Mouse (Mus musculus) kidney, adult 18-20 months (tissue): ENCODE data around the gene Fam13c.
A peak's percentile ranks its signal among the peaks of the same experiment; 100 is the strongest.
"Not testable (repeated sequence)": the region's sequence is repeated elsewhere in the genome, so short reads cannot be mapped to it uniquely, and the experiment has no call there.

ENCODE experiments used
- DNase-seq: peaks from one replicate; pipeline ENCODE4 v3.0.0; 2021

The Fam13c gene

DNA sequence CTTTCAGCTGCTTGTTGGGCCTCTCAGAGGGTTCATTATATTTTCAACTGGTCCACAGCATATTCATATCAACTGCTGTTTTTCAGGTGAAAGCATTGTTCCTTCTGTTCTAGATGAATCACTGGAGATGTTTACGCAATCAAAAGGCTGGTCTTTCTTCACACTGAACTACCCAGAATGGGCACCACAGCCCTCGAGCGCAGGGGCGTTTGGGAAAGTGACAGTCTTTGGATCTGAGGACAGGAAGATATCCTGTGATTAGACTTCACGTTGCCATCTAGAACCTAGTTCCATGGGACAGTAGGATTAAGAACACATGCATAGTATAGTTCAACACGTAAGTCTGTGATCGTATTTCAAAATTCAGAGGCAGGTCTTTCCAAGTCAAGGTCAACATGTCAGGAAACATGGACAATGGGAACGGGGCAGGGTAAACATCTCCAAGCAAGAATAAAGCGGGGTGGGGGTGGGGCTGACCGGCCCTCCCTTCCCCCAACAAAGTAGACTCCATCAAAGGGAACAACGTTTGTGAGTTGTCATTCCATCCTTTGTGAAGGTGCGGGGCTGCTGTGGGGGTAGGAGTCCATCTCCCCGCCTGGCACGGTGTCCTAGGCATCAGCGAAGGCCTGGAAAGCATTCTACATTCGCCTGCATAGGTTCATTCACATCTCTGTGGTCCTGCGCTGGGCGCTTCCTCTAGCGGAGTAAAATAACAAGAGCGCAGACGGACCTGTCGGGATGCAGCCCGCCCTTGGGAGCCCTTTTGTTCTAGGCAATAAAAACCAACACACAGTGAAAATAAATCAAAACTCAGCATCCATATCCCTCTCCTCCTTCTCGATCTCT is at the start of gene Fam13c:
TSS of gene Fam13c (plus strand) at position 806 of the 846 bp plus-strand sequence.
- DNase-seq, result peak; percentile 15

DNA sequence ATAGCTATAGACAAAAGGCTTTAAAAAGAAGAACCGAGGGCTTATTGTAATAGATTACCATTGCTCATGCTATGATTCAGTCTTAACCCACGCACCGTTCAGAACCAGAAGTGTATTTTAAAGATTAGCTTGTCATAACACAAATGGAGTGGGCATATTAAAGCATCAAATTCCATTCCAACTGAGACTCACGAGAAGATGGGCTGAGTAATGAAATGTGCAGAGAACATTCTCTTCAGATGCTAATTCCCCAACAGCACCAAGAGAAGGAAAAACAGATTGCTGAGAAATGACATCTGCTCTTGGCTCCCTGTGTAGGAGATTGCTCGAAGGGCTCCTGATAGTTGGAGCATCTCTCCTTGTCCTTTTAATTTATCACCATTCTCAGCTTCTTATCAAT is 44.4 kb upstream of the Fam13c start:
- DNase-seq, result no peak

DNA sequence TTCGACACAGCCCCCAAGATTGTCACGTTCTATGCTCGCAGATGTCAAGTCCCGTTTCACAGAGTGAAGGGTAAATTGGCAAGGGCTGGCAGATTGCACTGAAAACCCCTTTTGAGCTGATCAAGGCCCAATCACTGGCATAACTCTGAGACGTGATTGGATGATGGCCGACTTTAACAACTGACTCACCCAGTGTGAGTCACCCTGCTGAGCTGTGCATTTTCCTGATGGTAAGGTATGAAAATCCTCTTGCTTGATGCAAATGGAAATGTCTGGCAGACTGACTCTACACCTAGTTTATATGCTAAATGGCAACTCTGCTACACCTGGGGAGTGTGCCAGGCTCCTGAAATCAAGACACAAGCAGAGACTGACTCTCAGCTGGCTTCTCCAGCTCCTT is 42.1 kb upstream of the Fam13c start:
- no peak for DNase-seq

DNA sequence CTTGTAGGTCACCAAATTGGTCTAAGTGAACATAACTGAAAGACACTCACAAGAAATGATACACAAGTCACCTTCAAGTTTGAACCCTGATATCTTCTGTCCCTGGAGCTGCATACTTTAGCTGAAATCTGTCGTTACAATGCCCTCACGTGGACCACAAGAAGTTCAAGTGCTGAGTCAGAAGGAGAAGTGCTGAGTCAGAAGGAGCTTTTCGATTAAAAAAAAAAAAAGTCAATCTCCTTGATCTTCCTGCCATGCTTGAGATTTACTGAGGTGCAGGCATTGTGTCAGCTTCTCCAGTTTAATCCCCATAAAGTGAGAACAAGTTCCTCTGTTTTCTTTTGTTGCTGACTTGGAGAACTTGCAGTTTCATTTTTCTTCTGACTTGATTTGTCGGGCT is 38.3 kb upstream of the Fam13c start:
- no peak for DNase-seq

DNA sequence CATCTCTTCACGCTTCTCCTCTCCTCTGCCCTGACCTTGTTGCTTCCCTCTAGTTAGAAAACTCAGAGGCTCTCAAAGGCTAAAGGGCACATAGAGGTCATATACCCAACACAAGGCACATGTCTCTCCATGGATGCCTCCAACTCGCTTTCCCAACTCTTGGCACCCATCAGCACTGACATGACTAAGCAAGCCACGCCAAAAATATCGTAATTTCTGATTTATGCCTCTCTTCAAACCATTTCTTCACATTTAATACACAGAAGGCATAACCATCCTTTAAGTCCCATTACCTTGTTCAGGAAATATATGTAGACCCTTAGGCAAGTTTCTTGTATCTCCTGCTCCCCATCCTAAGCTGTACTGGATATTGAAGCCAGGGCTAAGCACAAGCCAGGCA is 37.6 kb upstream of the Fam13c start:
- DNase-seq, result no peak

DNA sequence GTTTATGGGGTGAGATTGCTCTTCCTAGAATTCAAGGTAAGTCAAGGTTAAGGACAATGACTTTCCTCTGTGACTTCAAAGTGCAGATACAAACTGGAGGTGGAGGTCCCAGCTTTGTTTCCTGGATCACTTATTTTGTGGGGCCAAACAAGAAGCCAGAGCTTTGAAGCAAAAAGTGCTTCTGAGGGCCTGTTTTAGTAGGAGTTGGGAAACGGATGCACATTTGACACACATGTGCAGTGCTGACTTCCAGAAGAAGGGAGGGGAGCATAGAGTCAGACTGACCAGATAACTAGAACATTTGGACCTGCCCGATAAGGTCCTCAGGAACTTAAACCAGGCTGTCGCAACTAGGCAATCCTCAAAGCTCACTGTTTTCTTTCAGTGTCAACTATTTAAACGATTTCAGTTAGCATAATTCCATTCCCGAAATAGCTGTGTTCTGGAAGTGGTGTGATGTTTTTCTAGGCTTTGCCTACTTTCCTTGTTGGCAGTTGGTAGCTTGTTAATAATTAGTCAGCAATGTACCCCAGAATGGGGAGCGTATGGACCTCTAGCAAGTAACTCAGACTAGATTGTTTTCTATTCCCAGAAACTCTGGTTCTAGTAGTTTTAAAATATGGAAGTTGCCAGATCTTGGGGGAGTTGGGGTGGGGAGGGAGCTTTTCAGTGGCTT is 22.3 kb upstream of the Fam13c start:
- peak; percentile 26 for DNase-seq

DNA sequence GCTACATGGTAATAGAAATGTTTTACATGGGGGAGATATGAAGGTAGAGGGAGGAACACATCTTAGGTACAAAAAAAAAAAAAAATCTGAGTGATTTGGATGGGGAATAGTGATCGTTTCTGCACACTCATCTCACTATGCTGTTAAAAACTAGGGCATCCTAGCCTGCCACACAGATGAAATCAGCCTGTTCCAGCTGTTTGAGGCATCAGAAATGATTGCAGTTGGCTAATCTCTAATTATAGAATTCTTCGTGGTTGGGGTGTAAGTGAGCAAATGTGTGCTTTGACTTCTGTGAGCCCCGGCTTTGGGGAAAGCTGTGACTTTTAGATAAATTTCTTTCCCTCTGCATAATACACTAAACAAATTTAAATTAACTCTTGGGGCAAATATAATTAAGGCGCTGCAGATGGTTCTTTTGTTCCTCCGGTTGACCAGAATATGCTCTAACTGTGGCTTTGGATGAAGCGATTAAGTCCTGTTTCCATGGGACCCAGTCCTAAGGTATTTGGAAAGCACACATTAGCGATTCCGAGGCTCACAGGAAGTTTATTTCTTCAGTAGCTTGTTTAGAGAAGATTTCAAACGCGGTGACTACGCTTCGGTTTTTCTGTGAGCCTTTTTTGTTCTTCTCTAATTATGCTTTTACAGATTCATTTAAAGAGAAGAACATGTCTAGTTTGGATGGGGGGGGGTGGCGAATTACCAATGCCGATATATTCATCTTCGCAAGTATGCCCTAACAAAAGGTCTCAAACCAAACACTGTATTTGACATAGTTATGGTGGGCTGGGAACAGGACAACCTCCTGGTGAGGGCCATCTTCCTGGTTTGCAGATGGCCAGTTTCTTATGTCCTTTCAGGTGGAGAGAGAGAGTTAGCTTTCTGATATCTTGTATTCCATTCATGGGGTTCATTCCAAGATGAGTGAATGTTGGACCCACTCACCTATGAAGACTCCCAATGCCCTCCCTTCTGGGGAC is 20.7 kb upstream of the Fam13c start:
- no peak for DNase-seq

DNA sequence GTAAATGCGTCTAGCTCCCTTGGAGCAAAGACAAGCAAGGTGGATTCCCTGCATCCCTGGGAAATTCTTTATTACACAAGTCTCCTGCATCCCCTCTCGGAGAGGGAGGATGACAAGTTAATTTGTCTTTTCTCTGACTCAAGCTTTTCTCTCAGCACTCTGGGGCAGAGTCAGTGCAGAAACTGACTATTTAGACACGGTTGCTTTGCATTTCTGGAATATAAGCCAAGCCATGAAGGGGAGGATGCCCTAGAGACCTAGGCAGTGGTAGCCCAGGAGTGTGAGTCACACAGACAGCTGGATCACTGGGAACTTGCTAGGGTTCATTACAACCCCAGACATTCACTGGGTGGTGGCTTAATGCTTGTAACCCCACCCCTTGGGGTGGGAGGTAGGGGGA is 13.9 kb upstream of the Fam13c start:
- no peak for DNase-seq

DNA sequence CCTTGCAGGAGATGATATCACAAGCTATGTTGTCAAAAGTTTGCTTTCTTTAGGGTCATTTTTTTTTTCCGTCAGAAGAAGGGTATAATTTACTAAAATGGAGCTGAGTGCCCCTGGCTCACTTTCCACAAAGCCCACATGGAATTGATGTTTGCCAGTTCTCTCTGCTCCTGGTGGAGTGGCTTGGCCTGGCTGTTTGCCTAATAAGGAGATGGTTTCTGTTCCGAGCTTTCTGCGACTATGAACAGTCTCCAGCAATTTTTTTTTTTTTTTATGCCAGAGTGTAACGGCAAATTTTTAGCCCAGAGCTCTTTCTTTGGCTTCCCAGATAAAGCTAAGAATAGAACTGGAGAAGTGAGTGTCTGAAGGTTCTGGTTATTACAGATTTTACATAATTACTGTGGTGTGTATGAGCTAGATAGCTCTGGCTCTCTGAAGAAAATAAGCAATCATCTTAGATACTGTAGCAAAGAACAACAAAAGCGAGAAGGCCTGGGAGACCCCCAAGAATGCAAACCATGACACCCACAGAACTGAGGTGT is 12.1 kb upstream of the Fam13c start:
- DNase-seq, result no peak

DNA sequence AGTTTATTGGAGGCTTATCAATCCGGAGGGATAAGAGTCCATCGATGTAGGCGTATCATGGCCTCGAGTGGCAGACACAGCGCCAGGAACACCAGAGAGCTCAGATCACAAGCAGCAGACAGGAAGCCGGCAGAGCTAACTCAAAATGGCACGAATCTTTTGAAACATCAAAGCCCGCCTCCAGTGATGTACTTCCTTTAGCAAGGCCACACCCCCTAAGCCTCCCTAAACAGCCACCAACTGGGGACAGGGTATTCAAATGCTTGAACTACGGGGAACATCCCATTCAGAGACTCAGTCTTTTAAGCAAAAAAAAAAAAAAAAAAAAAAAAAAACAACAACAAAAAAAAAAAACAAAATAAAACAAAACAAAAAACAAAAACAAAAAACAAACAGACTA is 10.9 kb upstream of the Fam13c start:
- DNase-seq, result no peak

DNA sequence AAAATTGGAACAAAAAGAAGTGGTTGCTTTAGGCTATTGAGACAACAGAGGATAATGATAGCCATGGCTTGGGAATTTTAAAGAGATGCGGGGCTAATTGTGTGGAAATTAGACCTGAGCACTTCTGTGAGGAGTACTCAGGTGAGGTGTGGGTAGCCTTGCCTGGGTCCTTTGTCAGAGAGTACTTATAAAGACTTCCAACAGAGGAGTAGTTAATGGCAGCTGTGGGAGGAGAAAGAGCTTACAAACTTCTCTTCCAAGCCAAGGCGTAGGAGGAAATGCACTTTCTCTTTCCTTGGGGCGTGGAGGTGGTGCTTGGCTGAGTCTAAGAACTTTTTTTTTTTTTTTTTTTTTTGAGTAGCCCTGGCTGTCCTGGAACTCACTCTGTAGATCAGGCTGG is 6.9 kb upstream of the Fam13c start:
- DNase-seq, result no peak

DNA sequence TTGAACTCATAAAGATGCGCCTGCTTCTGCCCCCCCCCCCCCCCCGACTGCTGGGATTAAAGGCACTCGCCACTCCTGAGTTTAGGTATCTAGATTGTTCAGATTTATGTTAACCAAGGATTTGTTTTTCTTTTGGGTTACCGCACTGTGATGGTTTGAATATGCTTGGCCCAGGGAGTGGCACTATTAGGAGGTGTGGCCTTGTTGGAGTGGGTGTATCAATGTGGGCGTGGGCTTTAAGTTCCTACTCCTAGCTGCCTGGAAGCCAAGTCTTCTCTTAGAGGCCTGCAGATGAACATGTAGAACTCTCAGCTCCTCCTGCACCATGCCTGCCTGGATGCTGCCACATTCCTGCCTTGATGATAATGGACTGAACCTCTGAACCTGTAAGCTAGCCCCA is 6.5 kb upstream of the Fam13c start:
- DNase-seq, result not testable (repeated sequence)

DNA sequence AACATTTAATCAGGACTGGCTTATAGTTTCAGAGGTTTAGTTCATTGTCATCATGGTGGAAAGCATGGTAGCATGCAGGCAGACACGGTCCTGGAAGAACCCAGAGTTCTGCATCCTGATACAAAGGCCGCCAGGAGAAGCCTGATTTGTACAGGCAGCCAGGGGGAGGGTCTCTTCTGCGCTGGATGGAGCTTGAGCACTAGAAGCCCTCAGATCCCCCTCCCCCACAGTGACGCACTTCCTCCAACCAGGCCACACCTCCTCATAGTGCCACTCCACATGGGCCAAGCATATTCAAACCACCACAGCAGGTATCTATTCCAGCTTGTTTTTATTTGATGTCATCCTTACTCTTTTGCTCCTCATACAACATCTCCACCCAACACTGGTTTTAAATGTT is 3.6 kb upstream of the Fam13c start:
- DNase-seq, result no peak

DNA sequence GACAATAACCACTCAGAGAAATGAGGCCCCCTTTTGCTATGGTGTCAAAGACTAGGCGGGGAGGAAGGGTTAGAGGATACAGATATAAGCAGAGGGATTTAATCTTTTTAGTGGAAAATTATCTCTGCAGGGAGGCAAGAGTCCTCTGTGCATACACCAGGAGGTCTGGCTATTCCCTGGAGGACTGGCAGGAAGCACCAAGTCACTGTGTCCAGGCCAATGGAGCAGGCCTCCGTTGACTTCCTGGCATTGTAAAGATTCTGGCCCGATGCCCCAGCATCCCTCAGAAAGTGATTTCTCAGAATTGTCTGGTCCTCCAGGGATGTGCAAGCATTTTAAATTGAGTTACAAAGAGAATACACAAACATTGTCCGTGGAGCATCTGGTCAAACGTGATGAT is 3.0 kb upstream of the Fam13c start:
- peak; percentile 66 for DNase-seq

DNA sequence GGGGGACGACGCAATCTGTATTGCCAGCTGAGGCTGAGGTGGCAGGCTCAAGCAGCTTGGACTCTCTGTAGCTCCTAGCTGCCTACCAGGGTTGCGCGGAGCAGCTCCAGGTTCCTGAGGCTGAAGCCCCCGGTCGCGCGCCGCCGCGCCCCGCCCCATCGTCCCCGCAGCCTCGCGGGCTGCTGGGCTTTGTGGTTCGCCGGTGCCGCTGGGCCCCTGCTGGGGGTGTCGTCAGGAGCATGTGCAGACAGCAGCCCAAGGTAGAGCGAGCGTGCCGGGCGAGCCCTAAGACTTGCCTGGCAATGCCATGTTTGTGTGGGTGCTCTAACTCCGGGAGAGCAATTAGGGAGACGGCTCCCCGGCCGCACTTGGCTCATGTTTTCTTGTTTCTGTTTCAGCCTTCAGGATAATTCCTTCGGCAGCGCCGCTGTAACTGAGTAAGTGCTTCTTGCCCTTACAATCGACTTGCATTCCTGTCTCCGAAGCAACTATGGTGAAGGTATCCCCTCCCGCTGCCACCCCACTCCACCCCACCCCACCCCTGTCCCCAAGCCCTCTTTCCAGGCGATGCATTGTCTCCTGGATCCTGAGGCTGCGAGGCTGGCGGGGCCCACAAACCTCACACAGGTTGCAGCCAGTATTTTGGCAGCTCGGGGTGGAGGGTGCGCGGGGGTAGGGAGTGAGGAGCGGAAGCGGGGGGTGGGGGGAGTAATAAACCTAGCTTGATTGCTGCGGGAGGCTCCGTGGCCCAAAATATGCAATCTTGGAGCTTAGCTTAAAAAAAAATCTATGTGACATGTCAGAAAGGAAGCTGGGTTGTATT is 569 bp downstream of the Fam13c start:
- peak; percentile 64 for DNase-seq

DNA sequence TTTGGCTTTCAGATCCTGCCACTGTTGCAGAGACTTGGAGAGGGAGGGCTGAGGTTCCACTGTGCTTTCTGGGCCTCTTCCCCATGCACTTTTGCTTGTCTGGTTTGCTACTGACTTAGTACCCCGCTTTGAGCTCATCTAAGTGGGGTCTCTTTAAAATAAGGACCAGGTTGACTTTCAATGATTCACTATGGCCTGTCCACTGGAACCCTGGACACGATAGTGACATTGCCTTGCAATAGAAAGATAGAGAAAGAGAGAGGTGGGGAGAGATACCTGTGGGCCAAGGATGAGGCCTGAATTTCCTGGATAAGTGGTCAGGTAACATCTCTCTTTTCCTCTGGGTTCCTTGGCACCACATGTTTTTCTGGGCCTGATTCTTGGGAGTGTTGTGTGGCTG is 1.9 kb downstream of the Fam13c start:
- no peak for DNase-seq

DNA sequence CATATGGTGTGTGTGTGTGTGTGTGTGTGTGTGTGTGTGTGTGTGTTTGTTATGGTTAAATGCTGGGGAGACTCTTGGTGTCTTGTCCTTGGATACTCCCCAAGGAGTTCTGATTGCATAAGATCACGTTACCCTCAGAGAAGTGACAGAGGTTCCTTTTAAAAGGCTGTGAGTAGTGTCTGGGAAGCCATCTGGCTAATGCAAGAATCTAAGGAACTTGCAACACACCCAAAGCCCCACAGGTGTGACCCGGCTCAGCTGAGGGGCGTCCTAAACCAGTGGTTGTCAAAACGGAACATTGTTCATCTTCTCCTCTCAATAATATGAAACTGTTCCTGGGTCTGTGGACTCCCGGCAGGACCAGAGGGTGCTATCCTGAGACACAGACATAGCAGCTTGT is 2.3 kb downstream of the Fam13c start:
- no peak for DNase-seq

DNA sequence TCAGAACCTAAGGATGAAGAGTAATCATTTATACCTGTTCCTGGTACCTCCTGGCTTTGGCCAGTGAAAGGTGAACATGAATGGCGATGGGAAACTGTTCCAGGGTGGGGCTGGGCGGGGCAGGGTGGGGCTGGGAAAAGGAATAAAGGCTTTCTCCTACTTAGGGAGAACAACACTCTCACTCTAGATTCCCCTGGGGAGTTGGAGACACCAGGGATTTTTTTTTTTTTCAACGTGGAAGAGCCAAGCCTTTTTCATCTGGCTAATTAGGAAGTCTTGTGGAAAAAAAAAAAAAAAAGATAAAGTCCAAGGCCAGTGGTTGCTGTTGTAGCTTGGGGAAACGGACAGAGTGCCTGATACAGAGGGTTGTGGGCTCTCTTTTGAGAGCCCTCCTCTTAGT is 7.5 kb downstream of the Fam13c start:
- no peak for DNase-seq

DNA sequence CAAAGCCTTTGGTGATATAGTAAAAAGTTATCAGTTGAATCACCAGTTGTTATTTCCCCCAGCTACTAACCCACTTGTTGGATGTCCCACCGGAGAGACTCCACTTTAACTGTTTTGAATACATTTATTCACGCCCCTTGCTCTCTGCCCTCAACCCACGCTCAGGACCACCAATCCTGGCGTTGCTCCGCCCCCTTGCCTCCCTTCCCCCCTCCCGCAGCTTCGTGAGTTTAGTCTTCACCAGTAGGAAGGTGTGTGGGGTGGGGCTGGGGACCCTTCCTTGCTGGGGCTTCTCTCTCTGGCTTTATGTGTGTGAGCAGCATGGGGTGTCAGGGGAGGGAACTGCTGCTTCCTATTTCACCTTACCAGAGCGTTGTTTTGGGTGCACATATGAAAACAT is 8.9 kb downstream of the Fam13c start:
- DNase-seq, result no peak

DNA sequence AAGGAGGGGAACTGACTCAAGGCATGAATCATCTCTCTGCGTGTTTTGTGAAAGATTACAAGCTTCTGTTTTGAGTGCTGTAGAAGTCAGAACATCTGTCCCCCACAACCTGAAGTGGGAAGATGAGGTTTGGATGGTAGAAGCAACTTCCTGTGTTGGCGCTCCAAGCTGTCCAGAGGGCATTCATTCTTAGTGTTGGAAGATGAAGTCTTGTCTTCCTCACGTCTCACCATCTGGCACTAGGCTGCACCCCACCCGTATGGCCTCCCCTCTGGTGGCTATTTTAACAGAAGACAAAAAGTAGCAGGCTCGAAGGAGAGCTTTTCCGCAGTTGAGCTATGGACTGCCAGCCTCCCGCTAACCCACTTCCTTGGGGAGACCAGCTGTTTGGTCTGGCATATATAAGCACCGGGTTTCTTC is 15.6 kb downstream of the Fam13c start:
- no peak for DNase-seq

DNA sequence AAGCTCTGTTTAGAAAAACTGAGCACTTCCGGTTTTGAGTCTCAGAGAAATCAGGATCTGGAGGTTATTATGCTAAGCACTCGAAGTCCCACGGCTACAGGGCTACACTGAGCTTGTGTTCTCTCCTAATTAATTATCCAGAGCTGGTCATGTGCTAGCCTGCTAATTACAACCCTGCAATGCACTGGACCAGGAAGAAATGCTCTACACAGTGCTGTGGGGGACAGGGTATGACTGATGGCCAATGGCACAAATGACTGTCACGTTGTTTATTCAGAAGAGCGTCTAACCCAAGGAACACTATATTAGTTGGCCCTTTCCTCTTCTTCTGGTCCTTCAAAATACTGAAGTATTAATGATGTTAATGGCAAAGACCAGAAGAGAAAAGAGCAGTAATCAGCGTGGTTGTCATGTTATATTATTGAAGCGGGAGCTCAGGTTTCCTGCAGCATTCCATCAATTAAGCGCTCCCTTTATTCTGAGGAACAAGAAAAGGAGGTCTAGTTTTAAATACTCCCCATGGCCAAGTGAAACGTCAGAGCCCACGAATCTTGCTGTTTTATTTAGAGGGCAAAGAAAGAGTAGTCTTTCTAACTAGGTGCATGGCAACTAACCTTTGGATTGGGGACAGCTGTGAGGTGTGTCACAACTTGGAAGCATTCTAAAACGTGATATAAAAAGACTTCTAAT is 18.4 kb downstream of the Fam13c start:
- no peak for DNase-seq

DNA sequence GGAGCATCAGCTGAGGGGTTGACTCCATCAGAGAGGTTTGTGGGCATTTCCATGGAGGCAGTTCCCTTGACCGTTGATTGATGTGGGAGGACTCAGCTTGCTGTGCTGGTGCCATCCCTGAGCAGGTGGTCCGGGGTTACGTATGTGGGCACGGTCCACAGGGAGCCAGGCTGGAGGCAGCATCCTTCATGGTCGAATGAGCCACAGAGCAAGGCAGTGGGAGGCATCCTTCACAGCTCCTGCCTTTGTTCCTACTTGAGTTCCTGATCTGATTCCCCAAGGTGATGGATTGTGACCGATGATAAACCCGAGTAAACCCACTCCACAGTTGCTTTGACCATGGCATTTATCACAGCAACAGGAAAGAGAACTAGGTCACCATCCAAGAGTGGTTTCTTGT is 25.4 kb downstream of the Fam13c start:
- DNase-seq, result no peak
